Mouse (Mus musculus) kidney, embryonic 16.5 days (tissue): ENCODE measurements around the gene Ap3b1. TPM values are rescaled to one million over a fixed set of nuclear protein-coding genes. Genes with fewer than 3 reads are reported as not detected.

Experiments
- ATAC-seq: fragments of 200-750 bp; cut with Nextera tagmentation; 2 replicates; pipeline ENCODE4 v1.8.0; 2017; ENCODE audit warnings: moderate TSS enrichment; ENCODE audit not compliant: low FRiP score, low TSS enrichment
- H3K27ac ChIP-seq: fragments of 300-500 bp; sonication (generic); 2 replicates; pipeline ENCODE4 v1.5.1; 2014; ENCODE audit warnings: low read length
- H3K27me3 ChIP-seq: fragments of 300-500 bp; sonication (generic); 2 replicates; pipeline ENCODE4 v1.6.1; 2014; ENCODE audit warnings: low read length, control low read depth, mixed read lengths; ENCODE audit not compliant: insufficient read depth
- H3K36me3 ChIP-seq: fragments of 300-500 bp; sonication (generic); 2 replicates; pipeline ENCODE4 v1.6.1; 2014; ENCODE audit warnings: low read length, control low read depth, mixed read lengths; ENCODE audit not compliant: insufficient read depth
- H3K4me1 ChIP-seq: fragments of 300-500 bp; sonication (generic); 2 replicates; pipeline ENCODE4 v1.6.1; 2014; ENCODE audit warnings: low read length, control low read depth, mixed read lengths; ENCODE audit not compliant: insufficient read depth
- H3K4me2 ChIP-seq: fragments of 300-500 bp; sonication (generic); replicated peaks from 2 replicates; pipeline ENCODE4 v1.6.1; 2014; ENCODE audit warnings: low read depth, low read length
- H3K4me3 ChIP-seq: fragments of 300-500 bp; sonication (generic); 2 replicates; pipeline ENCODE4 v1.5.1; 2014; ENCODE audit warnings: mild to moderate bottlenecking, low read length
- H3K9ac ChIP-seq: fragments of 300-500 bp; sonication (generic); replicated peaks from 2 replicates; pipeline ENCODE4 v1.6.1; 2014; ENCODE audit warnings: low read length
- H3K9me3 ChIP-seq: fragments of 300-500 bp; sonication (generic); 2 replicates; pipeline ENCODE4 v1.6.1; 2016; ENCODE audit warnings: low read length, control low read depth
- WGBS: fragments of 180-500 bp; shearing (Covaris S2); extraction: QIAGEN DNeasy Blood & Tissue Kit; methylation state at CpG from one replicate; pipeline ENCODE4 v1.1.7; 2014; 5-methylcytosine and 5-hydroxymethylcytosine counted together
- polyA plus RNA-seq: library from polyadenylated mRNA; unstranded; fragments of >200 nt; fragmentation: Nextera tagmentation; extraction: Ambion mirVana; gene quantifications from 2 replicates; pipeline ENCODE4 v1.2.1, GENCODE M21; 2015

The Ap3b1 gene
- polyA plus RNA-seq, 1 experiment from 2014 or later, result 48.6 TPM

DNA sequence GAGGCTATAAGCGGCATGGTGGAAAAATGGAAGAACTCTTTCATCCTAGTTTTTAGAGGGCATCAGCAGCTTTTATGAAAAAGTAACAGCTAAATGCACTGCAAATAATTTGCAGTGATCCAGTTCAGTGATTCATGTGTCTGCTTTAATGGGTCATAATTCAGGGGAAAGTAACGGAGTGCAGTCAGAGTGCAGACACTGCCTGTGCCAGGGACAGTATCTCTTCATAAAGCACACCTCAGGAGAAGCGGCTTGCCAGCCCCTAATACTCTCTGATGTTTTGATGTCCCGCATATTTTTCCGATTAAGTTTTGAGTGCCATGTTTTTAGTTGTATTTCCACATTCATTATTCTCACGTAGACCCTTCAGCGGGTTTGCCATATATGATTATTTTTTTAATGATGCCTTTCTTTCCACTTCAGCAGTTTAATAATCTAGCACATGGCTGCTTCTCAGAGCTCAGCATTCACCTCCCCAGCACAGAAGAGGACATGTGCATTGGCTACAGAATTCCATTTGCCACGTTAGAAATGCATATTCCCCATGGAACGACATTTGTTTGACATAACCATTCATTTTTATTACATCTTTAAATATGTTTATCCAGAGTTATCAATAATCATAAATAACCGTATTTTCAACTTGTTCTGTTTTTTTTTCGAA lies 112.4 kb downstream of the Ap3b1 start:
- Histone ChIP-seq H3K27me3 (no peaks in the 10 kb centered on the region), H3K27ac (no peak overlapping the region), H3K4me1 (no peaks in the 10 kb centered on the region), H3K4me2 (no peak overlapping the region), H3K4me3 (no peak overlapping the region), H3K9ac (no peak overlapping the region), H3K36me3 (peaks cover 12% of the 10 kb centered on the region; the same call in 1 of the 2 replicates), H3K9me3 (no peaks in the 10 kb centered on the region)
- ATAC-seq, result no peak
- 76% methylated on average over 11 of the region's 11 CpGs for WGBS

- H3K4me2 ChIP-seq, result no peak overlapping the region
- H3K27ac ChIP-seq, result no peak overlapping the region
- H3K27me3 ChIP-seq, result no peaks in the 10 kb centered on the region
- peaks cover 43% of the 10 kb centered on the region for H3K36me3 ChIP-seq
- no peaks in the 10 kb centered on the region for H3K9me3 ChIP-seq
- no peaks in the 10 kb centered on the region for H3K4me1 ChIP-seq
- 87% methylated on average over 3 of the region's 3 CpGs for WGBS
- no peak overlapping the region for H3K4me3 ChIP-seq
- no peak overlapping the region for H3K9ac ChIP-seq
- no peak for ATAC-seq
Observed at GRCm38 (mm10) chr13:94476208-94476607, 117.4 kb downstream of the Ap3b1 start.

DNA sequence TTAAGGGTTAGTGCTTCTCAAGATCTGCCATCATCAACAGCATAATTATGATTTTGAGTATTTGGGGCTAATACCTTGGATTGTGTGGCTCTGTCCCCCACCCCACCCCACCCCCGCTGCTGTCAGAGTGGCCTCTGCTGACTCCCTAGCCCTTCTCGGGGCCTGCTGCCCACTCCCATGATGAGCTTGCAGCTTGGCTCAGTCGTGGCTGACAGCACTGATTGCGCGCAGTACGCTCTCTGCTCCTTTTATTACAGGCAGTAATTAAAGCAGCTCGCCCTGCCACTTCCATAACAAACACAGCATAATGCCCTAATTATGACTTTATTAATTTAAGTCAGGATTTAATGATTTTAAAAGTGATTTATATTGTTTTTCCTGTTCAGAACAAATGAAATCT lies 121.5 kb downstream of the Ap3b1 start:
- Histone ChIP-seq H3K9me3 (peaks cover 11% of the 10 kb centered on the region), H3K27ac (no peak overlapping the region), H3K36me3 (peaks cover 72% of the 10 kb centered on the region), H3K9ac (no peak overlapping the region), H3K27me3 (no peaks in the 10 kb centered on the region), H3K4me2 (no peak overlapping the region), H3K4me1 (no peaks in the 10 kb centered on the region), H3K4me3 (no peak overlapping the region)
- WGBS, result 58% methylated on average over 7 of the region's 7 CpGs
- no peak for ATAC-seq

DNA sequence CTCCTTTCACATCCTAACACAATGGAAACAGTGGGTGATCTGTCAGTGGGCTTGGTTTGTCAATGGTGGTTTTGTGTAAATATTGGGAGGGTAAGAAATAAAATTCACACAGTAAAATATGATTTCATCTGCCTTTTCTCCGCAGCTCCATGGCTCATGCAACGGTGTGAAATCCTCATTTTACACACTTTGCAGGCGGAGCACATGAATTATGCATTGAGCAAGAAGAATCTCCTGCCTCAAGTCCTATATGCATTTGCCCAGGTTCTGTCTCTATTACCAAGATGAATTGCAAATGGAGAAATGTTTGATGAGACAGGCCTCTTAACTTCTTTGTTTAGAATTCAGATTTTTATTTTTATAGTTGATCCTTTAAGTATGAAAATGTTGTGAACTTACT lies 131.9 kb downstream of the Ap3b1 start:
- no peaks in the 10 kb centered on the region for H3K4me1 ChIP-seq
- ATAC-seq, result no peak
- no peaks in the 10 kb centered on the region for H3K9me3 ChIP-seq
- no peak overlapping the region for H3K9ac ChIP-seq
- H3K27ac ChIP-seq, result no peak overlapping the region
- H3K27me3 ChIP-seq, result no peaks in the 10 kb centered on the region
- H3K4me2 ChIP-seq, result no peak overlapping the region
- 92% methylated on average over 3 of the region's 3 CpGs for WGBS
- peaks cover 26% of the 10 kb centered on the region; the same call in 1 of the 2 replicates for H3K36me3 ChIP-seq
- H3K4me3 ChIP-seq, result no peak overlapping the region

GRCm38 (mm10) chr13:94491159-94491558 lies 132.4 kb downstream of the Ap3b1 start:
- Histone ChIP-seq H3K4me3 (no peak overlapping the region), H3K27ac (no peak overlapping the region), H3K27me3 (no peaks in the 10 kb centered on the region), H3K4me2 (no peak overlapping the region), H3K9me3 (no peaks in the 10 kb centered on the region), H3K4me1 (no peaks in the 10 kb centered on the region), H3K9ac (no peak overlapping the region), H3K36me3 (peaks cover 23% of the 10 kb centered on the region; the same call in 1 of the 2 replicates)
- no peak for ATAC-seq
- 90% methylated on average over 8 of the region's 8 CpGs for WGBS

DNA sequence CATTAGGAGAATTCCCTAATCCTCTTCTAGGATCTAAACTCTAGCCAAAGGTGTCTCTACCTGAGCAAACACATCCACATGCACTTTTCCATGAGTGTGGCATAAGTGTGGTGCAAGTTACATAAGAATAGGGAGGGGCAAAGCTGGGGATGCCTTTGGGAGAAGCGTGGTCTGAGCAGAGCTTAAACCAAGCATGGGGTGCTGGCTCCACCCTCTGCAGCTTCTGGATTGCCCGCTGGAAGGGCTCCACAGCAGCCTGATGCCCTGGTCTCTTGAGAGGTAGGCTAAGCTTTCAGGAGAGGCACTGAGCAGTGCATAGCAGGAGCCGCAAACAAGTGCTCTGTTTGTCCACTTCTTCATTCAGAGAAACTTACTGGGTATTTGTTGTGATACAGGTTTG lies 138.8 kb downstream of the Ap3b1 start:
- no peak overlapping the region for H3K4me2 ChIP-seq
- no peak for ATAC-seq
- no peaks in the 10 kb centered on the region for H3K4me1 ChIP-seq
- no peaks in the 10 kb centered on the region for H3K9me3 ChIP-seq
- H3K36me3 ChIP-seq, result peaks cover 14% of the 10 kb centered on the region; the same call in 1 of the 2 replicates
- no peak overlapping the region for H3K4me3 ChIP-seq
- no peak overlapping the region for H3K9ac ChIP-seq
- 83% methylated on average over 3 of the region's 3 CpGs for WGBS
- no peak overlapping the region for H3K27ac ChIP-seq
- no peaks in the 10 kb centered on the region for H3K27me3 ChIP-seq

- no peak overlapping the region for H3K4me3 ChIP-seq
- H3K4me2 ChIP-seq, result no peak overlapping the region
- no peaks in the 10 kb centered on the region for H3K27me3 ChIP-seq
- H3K36me3 ChIP-seq, result peaks cover 15% of the 10 kb centered on the region
- H3K27ac ChIP-seq, result no peak overlapping the region
- no peaks in the 10 kb centered on the region for H3K4me1 ChIP-seq
- H3K9me3 ChIP-seq, result no peaks in the 10 kb centered on the region
- 86% methylated on average over 3 of the region's 3 CpGs for WGBS
- H3K9ac ChIP-seq, result no peak overlapping the region
- ATAC-seq, result no peak
Observed at GRCm38 (mm10) chr13:94506411-94506810, 147.7 kb downstream of the Ap3b1 start.

DNA sequence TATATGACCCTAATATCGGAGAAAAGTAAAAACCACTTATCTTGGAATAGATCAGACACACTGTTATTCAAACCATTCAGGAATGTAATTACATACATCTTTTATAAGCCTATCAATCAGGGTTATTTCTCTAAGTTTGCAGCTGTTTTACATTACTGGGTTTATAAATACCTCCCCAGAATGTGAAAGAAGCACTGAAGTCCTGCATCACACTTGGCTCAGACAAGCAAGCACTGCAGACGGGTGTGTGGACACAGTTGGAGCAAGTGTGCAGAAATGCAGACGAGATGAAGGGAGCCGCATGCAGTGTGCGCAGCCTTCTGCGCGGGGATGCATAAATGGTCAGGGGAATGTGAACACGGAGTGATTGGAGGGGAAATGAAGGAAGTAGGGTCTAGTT lies 149.6 kb downstream of the Ap3b1 start:
- Histone ChIP-seq H3K4me1 (no peaks in the 10 kb centered on the region), H3K27me3 (no peaks in the 10 kb centered on the region), H3K9me3 (no peaks in the 10 kb centered on the region), H3K4me3 (no peak overlapping the region), H3K9ac (no peak overlapping the region), H3K36me3 (peaks cover 12% of the 10 kb centered on the region), H3K27ac (no peak overlapping the region), H3K4me2 (no peak overlapping the region)
- 81% methylated on average over 8 of the region's 8 CpGs for WGBS
- ATAC-seq, result no peak

DNA sequence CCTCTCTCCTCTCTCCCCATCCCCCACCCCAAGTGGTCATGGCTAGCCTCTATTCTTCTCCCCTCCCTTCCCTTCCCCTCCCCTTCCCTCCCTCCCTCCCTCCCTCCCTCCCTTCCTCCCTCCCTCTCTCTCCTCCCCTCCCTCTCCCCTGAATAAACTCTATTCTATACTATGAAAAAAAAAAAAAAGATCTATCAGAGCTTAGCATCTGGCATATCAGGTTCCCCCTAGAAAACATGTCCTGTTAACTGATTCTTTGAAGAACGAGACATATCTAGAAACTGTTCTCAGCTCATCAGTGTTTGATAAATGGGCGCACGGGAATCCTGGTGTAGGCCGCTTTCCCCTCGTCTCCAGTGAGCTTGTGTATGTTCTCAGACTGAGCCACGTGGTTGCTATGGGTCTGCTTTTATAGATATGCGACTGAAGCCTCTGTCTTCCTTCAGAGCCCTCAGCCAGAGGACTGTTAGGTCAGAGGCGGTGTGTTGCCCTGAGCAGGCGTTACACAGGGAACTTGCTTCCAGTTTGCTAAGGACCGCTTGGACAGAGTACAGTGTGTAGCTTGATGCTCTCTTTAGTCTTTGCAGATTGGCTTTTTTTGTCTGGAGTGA lies 154.5 kb downstream of the Ap3b1 start:
- no peak for ATAC-seq
- H3K9ac ChIP-seq, result no peak overlapping the region
- no peaks in the 10 kb centered on the region for H3K27me3 ChIP-seq
- H3K9me3 ChIP-seq, result no peaks in the 10 kb centered on the region
- no peaks in the 10 kb centered on the region for H3K4me1 ChIP-seq
- 0 out of 2 replicates have a peak, but pooled peaks cover 4% of the 10 kb centered on the region for H3K36me3 ChIP-seq
- no peak overlapping the region for H3K4me2 ChIP-seq
- no peak overlapping the region for H3K27ac ChIP-seq
- no peak overlapping the region for H3K4me3 ChIP-seq
- 70% methylated on average over 10 of the region's 10 CpGs for WGBS

- no peak overlapping the region for H3K4me3 ChIP-seq
- ATAC-seq, result no peak
- H3K9me3 ChIP-seq, result no peaks in the 10 kb centered on the region
- H3K4me1 ChIP-seq, result no peaks in the 10 kb centered on the region
- no peak overlapping the region for H3K4me2 ChIP-seq
- H3K36me3 ChIP-seq, result 0 out of 2 replicates have a peak, but pooled peaks cover 4% of the 10 kb centered on the region
- H3K27me3 ChIP-seq, result no peaks in the 10 kb centered on the region
- no peak overlapping the region for H3K27ac ChIP-seq
- no peak overlapping the region for H3K9ac ChIP-seq
- 80% methylated on average over 9 of the region's 9 CpGs for WGBS
Observed at GRCm38 (mm10) chr13:94513898-94514297, 155.1 kb downstream of the Ap3b1 start.
